Mouse (Mus musculus) liver, embryonic 16.5 days (tissue): ENCODE data around the gene Abcf1. TPM values are rescaled to one million over a fixed set of nuclear protein-coding genes. Genes with fewer than 3 reads are reported as not detected.
A peak's percentile ranks its signal among the peaks of the same experiment; 100 is the strongest.

ENCODE experiments used
- ATAC-seq: fragments of 200-750 bp; cut with Nextera tagmentation; 2 replicates; pipeline ENCODE4 v1.8.0; 2017; ENCODE audit warnings: low read depth, mild to moderate bottlenecking, moderate number of reproducible peaks, moderate library complexity
- H3K27ac ChIP-seq: fragments of 300-500 bp; sonication (generic); 2 replicates; pipeline ENCODE4 v1.5.1; 2014; ENCODE audit warnings: mild to moderate bottlenecking, low read length
- H3K27me3 ChIP-seq: fragments of 300-500 bp; sonication (generic); 2 replicates; pipeline ENCODE4 v1.6.1; 2014; ENCODE audit warnings: low read depth, low read length, mixed read lengths; ENCODE audit not compliant: control insufficient read depth, insufficient read depth
- H3K36me3 ChIP-seq: fragments of 300-500 bp; sonication (generic); 2 replicates; pipeline ENCODE4 v1.6.1; 2014; ENCODE audit warnings: mild to moderate bottlenecking; ENCODE audit not compliant: control insufficient read depth, insufficient read depth
- H3K4me1 ChIP-seq: fragments of 300-500 bp; sonication (generic); 2 replicates; pipeline ENCODE4 v1.6.1; 2014; ENCODE audit warnings: low read depth, low read length, mixed read lengths; ENCODE audit not compliant: control insufficient read depth
- H3K4me2 ChIP-seq: fragments of 300-500 bp; sonication (generic); 2 replicates; pipeline ENCODE4 v1.6.1; 2014; ENCODE audit warnings: low read depth, low read length, mixed read lengths
- H3K4me3 ChIP-seq: fragments of 300-500 bp; sonication (generic); 2 replicates; pipeline ENCODE4 v1.5.1; 2014; ENCODE audit warnings: low read depth, mild to moderate bottlenecking, low read length
- H3K9ac ChIP-seq: fragments of 300-500 bp; sonication (generic); 2 replicates; pipeline ENCODE4 v1.6.1; 2014; ENCODE audit warnings: low read depth, low read length
- H3K9me3 ChIP-seq: fragments of 300-500 bp; sonication (generic); replicated peaks from 2 replicates; pipeline ENCODE4 v1.6.1; 2016; ENCODE audit warnings: low read length; ENCODE audit not compliant: control insufficient read depth
- WGBS: fragments of 180-500 bp; shearing (Covaris S2); extraction: QIAGEN DNeasy Blood & Tissue Kit; methylation state at CpG from one replicate; pipeline ENCODE4 v1.1.7; 2014; ENCODE audit not compliant: insufficient replicate concordance; 5-methylcytosine and 5-hydroxymethylcytosine counted together
- polyA plus RNA-seq: library from polyadenylated mRNA; unstranded; fragments of >200 nt; fragmentation: Nextera tagmentation; extraction: Ambion mirVana; gene quantifications from 2 replicates; pipeline ENCODE4 v1.2.1, GENCODE M21; 2015

Abcf1 gene
- polyA plus RNA-seq, 1 experiment from 2014 or later = 42.4 TPM

DNA sequence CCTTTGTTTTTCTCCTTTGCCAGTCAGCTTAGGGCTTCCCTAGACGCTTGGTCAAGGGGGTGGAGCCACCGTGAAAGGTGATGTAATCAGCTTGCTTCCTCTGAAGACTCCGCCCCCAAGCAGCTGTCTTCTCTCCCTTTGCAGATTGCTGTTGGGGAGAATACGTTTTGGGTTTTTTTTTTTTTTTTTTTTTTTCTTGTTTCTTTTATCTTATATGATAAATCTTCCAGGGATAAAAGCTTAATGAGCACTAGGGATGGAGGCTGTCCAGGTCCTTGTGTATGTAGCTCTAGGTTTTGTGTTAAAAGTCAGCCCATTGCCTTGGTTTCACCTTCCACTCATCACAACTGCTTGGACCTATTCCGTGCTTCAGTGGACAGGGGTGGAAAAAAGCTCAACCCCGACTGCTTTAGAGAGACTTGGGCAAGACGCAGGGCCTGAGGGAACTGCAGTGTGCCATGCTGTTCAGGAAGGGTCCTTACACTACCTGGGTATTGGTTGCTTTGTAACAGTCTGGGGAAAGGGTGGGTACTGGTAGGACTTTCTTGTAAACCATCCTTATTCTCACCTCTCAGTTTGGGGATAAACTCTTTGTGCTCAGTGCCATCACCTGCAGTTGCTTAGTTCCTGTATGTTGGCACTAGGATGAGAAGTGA is 50.4 kb downstream of the Abcf1 start:
- peak overlapping the region; percentile 72 for H3K9ac ChIP-seq
- peak overlapping the region; percentile 93 for H3K4me2 ChIP-seq
- H3K4me3 ChIP-seq = peak overlapping the region; percentile 89
- no peaks in the 10 kb centered on the region for H3K9me3 ChIP-seq
- peak overlapping the region; percentile 97 for H3K27ac ChIP-seq
- peak; percentile 28 for ATAC-seq
- H3K36me3 ChIP-seq = peaks cover 23% of the 10 kb centered on the region
- WGBS = 7% methylated on average over 7 of the region's 7 CpGs
- H3K27me3 ChIP-seq = no peaks in the 10 kb centered on the region
- peaks cover 42% of the 10 kb centered on the region for H3K4me1 ChIP-seq

DNA sequence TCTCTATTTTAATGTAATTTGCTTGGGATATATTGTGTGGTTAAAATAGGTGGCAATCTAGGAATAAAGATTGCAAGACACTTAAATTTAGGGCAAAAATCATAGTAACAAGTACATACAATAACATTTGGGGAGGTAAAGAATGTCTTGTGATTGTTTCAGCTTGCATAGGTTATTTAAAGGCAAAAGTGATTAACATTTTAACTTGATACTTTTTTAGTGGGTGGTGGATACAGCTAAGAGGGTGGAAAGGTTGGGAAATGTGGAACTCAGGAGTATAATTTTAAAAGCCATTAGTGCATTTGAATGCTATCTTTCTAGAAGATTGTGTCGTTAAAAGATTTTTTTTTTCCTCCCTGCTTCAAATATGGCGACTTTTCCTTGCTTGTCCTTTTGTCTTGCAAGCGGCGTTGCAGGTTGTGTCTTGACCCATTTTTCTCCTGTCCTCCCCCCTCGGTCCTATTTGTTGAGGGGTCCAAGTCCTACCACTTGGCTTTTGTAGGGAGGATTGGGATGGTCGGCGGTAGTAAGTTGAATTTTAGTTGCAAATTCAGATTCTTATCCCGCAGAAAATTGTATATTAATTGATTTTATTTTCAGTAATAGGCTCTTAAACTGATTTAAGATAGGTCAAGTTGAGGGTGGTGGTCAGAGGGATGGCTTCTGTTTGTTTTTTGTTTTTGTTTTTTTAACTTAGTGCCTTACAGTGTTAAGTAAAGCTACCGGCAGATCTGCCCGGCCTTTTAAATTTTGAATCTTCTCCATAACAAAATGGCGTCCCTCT is 51.1 kb downstream of the Abcf1 start:
- Histone ChIP-seq H3K9me3 (no peaks in the 10 kb centered on the region), H3K27me3 (no peaks in the 10 kb centered on the region), H3K4me3 (peak overlapping the region; percentile 89), H3K27ac (peak overlapping the region; percentile 95), H3K9ac (peak overlapping the region; percentile 85), H3K4me1 (peaks cover 42% of the 10 kb centered on the region), H3K36me3 (peaks cover 18% of the 10 kb centered on the region), H3K4me2 (peak overlapping the region; percentile 93)
- ATAC-seq = no peak
- under 1% methylated on average over 11 of the region's 11 CpGs for WGBS

DNA sequence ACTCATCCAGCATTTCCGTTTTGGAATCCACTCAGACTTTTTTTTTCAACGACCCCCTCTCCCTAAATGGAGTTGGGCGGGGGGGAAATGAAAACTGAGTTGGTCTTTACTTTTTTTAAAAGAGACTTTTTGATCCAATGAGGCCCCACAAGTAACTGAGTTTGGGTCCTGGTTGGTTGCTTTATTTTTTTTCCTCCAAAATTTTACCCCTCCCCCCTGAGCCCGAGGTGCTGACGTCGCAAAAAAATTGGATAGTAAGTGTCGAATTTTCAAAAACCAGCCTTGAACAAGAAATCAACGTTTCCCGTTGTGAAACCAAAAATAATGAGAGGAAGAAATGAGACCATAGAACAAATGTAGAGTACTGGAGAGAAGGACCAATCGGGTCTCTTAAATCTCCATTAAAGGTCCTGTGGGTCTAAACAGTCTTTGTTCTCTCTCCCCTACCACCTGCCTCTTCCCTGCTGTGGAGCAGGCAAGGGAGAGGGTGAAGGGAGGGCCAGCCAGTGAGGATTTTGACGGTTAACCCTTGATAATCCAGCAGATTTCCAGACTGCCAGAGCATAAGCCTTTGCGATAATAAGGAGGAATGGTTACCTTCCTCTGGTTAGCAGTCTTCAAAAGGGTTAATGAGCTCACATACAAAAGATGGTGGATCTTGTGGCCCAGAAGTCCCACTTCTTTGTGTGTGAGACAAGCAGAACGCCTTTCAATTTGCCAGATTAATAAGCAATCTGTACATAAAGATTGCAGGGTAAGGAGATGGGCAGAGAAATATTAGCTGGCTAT is 51.9 kb downstream of the Abcf1 start:
- H3K27me3 ChIP-seq = no peaks in the 10 kb centered on the region
- H3K4me2 ChIP-seq = peak overlapping the region; percentile 93
- WGBS = under 1% methylated on average over 13 of the region's 13 CpGs
- H3K9me3 ChIP-seq = no peaks in the 10 kb centered on the region
- H3K4me1 ChIP-seq = peaks cover 44% of the 10 kb centered on the region
- H3K9ac ChIP-seq = peak overlapping the region; percentile 85
- peaks cover 16% of the 10 kb centered on the region for H3K36me3 ChIP-seq
- peak overlapping the region; percentile 95 for H3K27ac ChIP-seq
- no peak for ATAC-seq
- peak overlapping the region; percentile 89 for H3K4me3 ChIP-seq

DNA sequence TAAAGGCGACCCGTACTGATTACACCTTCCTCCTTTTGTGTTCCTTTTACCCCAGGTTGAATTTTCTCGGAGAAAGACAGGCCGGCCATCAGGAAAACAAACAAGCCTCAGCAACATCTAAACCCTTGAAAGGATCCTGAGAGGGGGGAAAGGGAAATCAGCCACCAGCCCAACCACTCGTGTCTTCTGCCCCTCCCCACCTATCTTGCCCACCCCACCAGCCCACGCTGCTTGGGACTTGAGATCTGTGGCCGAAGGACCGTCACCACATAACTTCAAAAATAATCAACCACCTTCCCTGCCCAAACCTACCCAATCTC is 52.5 kb downstream of the Abcf1 start:
- no peaks in the 10 kb centered on the region for H3K9me3 ChIP-seq
- peak overlapping the region; percentile 93 for H3K4me2 ChIP-seq
- H3K4me3 ChIP-seq = peak overlapping the region; percentile 89
- peak overlapping the region; percentile 85 for H3K9ac ChIP-seq
- H3K4me1 ChIP-seq = peaks cover 43% of the 10 kb centered on the region
- H3K27ac ChIP-seq = peak overlapping the region; percentile 95
- under 1% methylated on average over 8 of the region's 8 CpGs for WGBS
- ATAC-seq = no peak
- H3K36me3 ChIP-seq = peaks cover 19% of the 10 kb centered on the region
- no peaks in the 10 kb centered on the region for H3K27me3 ChIP-seq

DNA sequence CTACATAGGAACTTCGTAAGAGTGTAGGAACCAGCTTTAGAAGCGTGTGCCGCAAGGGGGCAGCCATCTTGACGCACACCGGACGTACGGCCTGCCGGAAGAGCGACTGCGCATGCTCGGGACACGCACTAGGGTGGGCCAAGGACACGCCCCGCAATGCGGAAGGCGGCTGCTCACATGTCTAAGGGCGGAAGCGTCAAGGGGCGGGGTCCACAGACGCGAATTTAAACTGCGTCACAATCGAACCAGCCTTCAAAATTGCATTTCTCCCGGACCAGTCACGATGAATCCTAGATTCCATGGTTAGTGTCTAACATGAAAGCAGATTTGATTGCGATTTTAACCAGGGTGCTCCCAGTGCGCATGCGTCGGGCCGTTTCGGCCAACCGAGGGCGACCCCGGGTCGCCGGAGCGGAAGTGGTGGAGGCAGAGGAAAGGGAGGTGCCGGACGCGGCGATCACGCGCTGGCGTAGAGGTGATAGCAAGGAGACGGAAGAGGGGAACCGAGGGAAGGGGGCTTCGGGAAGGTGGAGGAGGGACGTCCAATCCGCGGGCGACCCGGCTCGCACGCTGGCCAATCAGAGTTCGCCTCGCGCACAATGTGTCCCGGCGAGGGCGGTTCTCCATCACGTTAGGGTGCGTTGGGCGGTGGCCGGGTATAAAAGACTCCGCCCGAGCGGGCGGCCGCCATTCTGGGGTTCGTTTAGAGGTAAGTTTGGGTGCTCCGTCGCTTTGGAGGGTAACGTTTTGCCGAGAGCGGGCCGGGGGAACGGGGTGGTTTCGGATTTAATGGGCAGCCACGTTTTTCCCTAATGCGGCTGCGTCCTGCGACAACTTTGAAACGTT is 53.0 kb downstream of the Abcf1 start, which contains the start of the genes Mrps18b and Ppp1r10:
Gene Mrps18b, minus strand, starts transcription at position 93 of the 846 bp plus-strand sequence.
Gene Ppp1r10, plus strand, starts transcription at position 138 of the 846 bp plus-strand sequence.
- Histone ChIP-seq H3K4me3 (peak within 1 kb of the TSS; percentile 89), H3K36me3 (peaks cover 19% of the 10 kb centered on the region), H3K4me1 (peaks cover 39% of the 10 kb centered on the region), H3K9ac (peak within 1 kb of the TSS; percentile 85), H3K27me3 (no peaks in the 10 kb centered on the region), H3K27ac (peak within 1 kb of the TSS; percentile 95), H3K4me2 (peak within 1 kb of the TSS; percentile 93), H3K9me3 (no peaks in the 10 kb centered on the region)
- peak; percentile 87 for ATAC-seq
- WGBS = under 1% methylated on average over 83 of the region's 83 CpGs

DNA sequence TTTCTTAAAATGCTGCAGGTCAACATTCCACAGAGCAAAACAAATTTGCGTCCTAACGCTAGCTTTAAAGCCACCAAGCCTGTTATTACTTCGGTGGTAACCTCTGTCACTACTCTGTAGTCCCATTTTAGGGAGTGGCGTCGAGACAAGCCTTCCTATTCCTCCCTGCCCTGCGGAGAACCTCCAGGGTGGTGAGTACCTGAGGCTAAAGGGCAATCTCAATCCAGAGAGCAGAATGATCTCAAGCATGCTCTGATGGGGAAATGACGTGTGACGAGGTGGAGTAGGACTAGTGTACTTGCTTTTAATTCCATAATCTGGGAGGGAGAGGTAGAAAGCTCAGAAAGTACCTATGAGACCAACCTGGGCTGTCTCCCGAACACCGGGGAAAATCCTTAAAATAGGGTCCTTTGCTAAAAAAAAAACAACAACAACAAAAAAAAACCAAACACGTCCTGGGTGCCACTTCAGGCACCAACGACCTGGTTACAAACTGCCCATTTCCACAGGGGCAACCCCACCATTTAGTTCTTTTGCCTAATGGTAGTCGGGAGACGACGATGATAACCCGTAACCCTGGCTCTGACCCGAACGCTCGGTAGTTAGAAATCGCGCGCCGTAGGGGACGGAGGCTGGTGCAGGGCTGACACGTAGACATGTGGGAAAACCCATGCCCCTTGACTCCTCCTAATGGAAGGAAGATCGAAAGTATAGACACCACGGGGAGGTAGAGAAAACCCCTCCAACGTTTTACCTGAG is 53.8 kb downstream of the Abcf1 start:
- peak overlapping the region; percentile 95 for H3K27ac ChIP-seq
- peaks cover 24% of the 10 kb centered on the region for H3K36me3 ChIP-seq
- peak overlapping the region; percentile 71 for H3K4me2 ChIP-seq
- peak overlapping the region; percentile 89 for H3K4me3 ChIP-seq
- H3K9me3 ChIP-seq = no peaks in the 10 kb centered on the region
- H3K4me1 ChIP-seq = peaks cover 32% of the 10 kb centered on the region
- H3K27me3 ChIP-seq = no peaks in the 10 kb centered on the region
- H3K9ac ChIP-seq = peak overlapping the region; percentile 76
- WGBS = 1% methylated on average over 28 of the region's 28 CpGs
- peak; percentile 1 for ATAC-seq

DNA sequence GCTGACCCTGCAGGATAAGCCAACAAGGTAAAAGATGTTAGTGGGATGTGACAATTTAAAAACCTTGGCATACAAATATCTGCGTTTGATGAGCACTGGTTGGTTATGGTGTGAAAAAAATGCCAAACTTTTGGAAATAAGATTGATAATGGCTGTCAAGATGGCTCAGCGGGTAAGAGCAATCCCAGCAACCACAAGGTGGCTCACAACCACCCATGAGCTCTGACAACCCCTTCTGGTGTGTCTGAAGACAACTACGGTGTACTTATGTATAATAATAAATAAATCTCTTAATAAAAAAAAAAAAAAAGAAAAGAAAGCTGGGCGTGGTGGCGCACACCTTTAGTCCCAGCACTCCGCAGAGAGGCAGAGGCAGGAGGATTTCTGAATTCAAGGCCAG is 54.6 kb downstream of the Abcf1 start:
- H3K36me3 ChIP-seq = peaks cover 24% of the 10 kb centered on the region

More for the DNA sequence above, 54.6 kb downstream of the Abcf1 start:
- 53% methylated on average over 6 of the region's 6 CpGs for WGBS
- no peaks in the 10 kb centered on the region for H3K9me3 ChIP-seq
- peak overlapping the region; percentile 71 for H3K4me2 ChIP-seq
- ATAC-seq = no peak
- H3K9ac ChIP-seq = no peak overlapping the region; the same call in 1 of the 2 replicates
- H3K27me3 ChIP-seq = no peaks in the 10 kb centered on the region
- peaks cover 27% of the 10 kb centered on the region for H3K4me1 ChIP-seq
- peak overlapping the region; percentile 89 for H3K4me3 ChIP-seq
- no peak overlapping the region; the same call in 1 of the 2 replicates for H3K27ac ChIP-seq
